Mouse (Mus musculus) hindbrain, embryonic 15.5 days (tissue): Measurements from ENCODE around the gene Lysmd3. TPM values are rescaled to one million over a fixed set of nuclear protein-coding genes. Genes with fewer than 3 reads are reported as not detected.

Experiments used
- ATAC-seq: fragments of 200-750 bp; cut with Nextera tagmentation; 2 replicates; pipeline ENCODE4 v1.8.0; 2017; ENCODE audit warnings: low read depth, moderate number of reproducible peaks, moderate TSS enrichment; ENCODE audit not compliant: low FRiP score
- H3K27ac ChIP-seq: fragments of 300-500 bp; sonication (generic); replicated peaks from 2 replicates; pipeline ENCODE4 v1.5.1; 2015; ENCODE audit warnings: mild to moderate bottlenecking, inconsistent platforms
- H3K27me3 ChIP-seq: fragments of 300-500 bp; sonication (generic); 2 replicates; pipeline ENCODE4 v1.6.1; 2015; ENCODE audit warnings: control low read depth, inconsistent platforms
- H3K36me3 ChIP-seq: fragments of 300-500 bp; sonication (generic); 2 replicates; pipeline ENCODE4 v1.6.1; 2015; ENCODE audit warnings: control low read depth, inconsistent platforms
- H3K4me1 ChIP-seq: fragments of 300-500 bp; sonication (generic); replicated peaks from 2 replicates; pipeline ENCODE4 v1.6.1; 2015; ENCODE audit warnings: control low read depth, inconsistent platforms
- H3K4me2 ChIP-seq: fragments of 300-500 bp; sonication (generic); 2 replicates; pipeline ENCODE4 v1.6.1; 2015; ENCODE audit warnings: moderate library complexity, mild to moderate bottlenecking, inconsistent platforms
- H3K4me3 ChIP-seq: fragments of 300-500 bp; sonication (generic); 2 replicates; pipeline ENCODE4 v1.5.1; 2015; ENCODE audit warnings: mild to moderate bottlenecking, inconsistent platforms
- H3K9ac ChIP-seq: fragments of 300-500 bp; sonication (generic); 2 replicates; pipeline ENCODE4 v1.6.1; 2015; ENCODE audit warnings: inconsistent platforms
- H3K9me3 ChIP-seq: fragments of 300-500 bp; sonication (generic); 2 replicates; pipeline ENCODE4 v1.6.1; 2016; ENCODE audit warnings: control low read depth, inconsistent platforms
- WGBS: fragments of 180-500 bp; shearing (Covaris S2); methylation state at CpG from one replicate; pipeline ENCODE4 v1.1.7; 2015; 5-methylcytosine and 5-hydroxymethylcytosine counted together
- polyA plus RNA-seq: library from polyadenylated mRNA; unstranded; fragments of >200 nt; fragmentation: Nextera tagmentation; extraction: Ambion mirVana; gene quantifications from 2 replicates; pipeline ENCODE4 v1.2.1, GENCODE M21; 2015

Lysmd3 gene
- polyA plus RNA-seq, 1 experiment from 2014 or later = 17.3 TPM

DNA sequence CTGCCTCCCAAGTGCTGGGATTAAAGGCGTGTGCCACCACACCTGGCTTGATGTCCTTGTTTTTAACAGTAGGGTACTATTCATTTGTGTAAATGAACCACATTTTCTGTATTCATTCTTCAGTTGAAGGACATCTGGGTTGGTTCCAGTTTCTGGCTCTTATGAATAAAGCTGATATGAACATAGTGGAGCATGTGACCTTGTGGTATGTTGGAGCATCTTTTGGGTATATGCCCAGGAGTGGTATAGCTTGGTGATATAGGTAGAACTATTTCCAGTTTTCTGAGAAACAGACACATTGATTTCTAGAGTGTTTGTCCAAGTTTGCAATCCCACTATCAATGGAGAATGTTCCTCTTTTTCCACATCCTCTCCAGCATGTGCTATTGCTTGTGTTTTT lies 56.4 kb downstream of the Lysmd3 start:
- Histone ChIP-seq H3K36me3 (no peaks in the 10 kb centered on the region), H3K4me1 (peaks cover 18% of the 10 kb centered on the region), H3K4me2 (no peak overlapping the region), H3K27me3 (no peaks in the 10 kb centered on the region), H3K9ac (no peak overlapping the region), H3K9me3 (no peaks in the 10 kb centered on the region), H3K4me3 (no peak overlapping the region), H3K27ac (no peak overlapping the region)
- no peak for ATAC-seq
- 97% methylated on average over 1 of the region's 1 CpGs for WGBS

Other genes with a start within 250 kb of the Lysmd3 start
- 10.6 and 13.8 TPM in 2 replicates for gene Adgrv1, start 24.5 kb upstream of the Lysmd3 start, polyA plus RNA-seq
- 5.3 and 5.8 TPM in 2 replicates for gene Polr3g, start 53.4 kb downstream of the Lysmd3 start, polyA plus RNA-seq
- 50.0 and 52.1 TPM in 2 replicates for gene Mblac2, start 53.7 kb downstream of the Lysmd3 start, polyA plus RNA-seq
- 210 and 215 TPM in 2 replicates for gene Cetn3, start 125.4 kb downstream of the Lysmd3 start, polyA plus RNA-seq